In the genomic region with DNA sequence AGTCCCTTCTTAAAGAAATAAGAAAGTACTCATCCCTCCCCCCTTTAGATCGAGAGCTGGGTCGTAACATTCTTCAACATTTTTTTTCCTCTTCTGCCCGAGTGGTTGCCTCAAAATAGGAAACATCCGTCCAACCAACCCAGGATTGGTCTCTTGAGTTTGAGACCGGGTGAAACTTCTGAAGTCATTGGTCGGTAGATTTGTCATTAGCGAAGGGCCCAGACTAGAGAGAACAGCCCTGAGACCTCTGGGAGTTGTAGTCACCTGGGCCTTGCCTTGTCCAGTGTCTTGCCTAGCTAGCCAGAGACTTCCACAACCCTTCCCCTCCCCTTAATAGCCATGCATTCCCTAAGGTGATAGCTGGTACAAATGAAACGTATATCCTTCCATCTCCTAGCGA, we compare ENCODE assay signal across 8 mouse cellular contexts. TPM values are rescaled to one million over a fixed set of nuclear protein-coding genes. Genes with fewer than 3 reads are reported as not detected.
DNase-seq lines count a peak whose midpoint lies in the region; ATAC-seq lines count a peak whose summit lies in the region.

No protein-coding gene starts in this region.

- WGBS in intestine, embryonic 16.5 days: 13% methylated on average over 9 of the region's 9 CpGs
- WGBS in limb, embryonic 11.5 days: 23% methylated on average over 9 of the region's 9 CpGs
- 21% methylated on average over 9 of the region's 9 CpGs for WGBS in midbrain, embryonic 13.5 days

- ATAC-seq in intestine, embryonic 16.5 days: peak; percentile 73
- ATAC-seq in limb, embryonic 11.5 days (ENCODE audit: insufficient number of reproducible peaks, low FRiP score, low TSS enrichment, low read depth): peak; percentile 67
- peak; percentile 51 for ATAC-seq in midbrain, embryonic 13.5 days

- no peaks in the 10 kb centered on the region for H3K27me3 ChIP-seq in intestine, embryonic 16.5 days (replicated peaks; ENCODE audit: control insufficient read depth, insufficient read depth, low read length)
- H3K27me3 ChIP-seq in limb, embryonic 11.5 days (ENCODE audit: control insufficient read depth, insufficient read depth, low read length): peaks cover 6% of the 10 kb centered on the region; the same call in 1 of the 2 replicates
- H3K27me3 ChIP-seq in midbrain, embryonic 13.5 days: peaks cover 10% of the 10 kb centered on the region; the same call in 1 of the 2 replicates

- H3K9ac ChIP-seq in intestine, embryonic 16.5 days (ENCODE audit: low read depth, low read length): peak overlapping the region; percentile 75
- H3K9ac ChIP-seq in limb, embryonic 11.5 days (ENCODE audit: low read length): peak overlapping the region; percentile 12; the same call in 1 of the 2 replicates
- peak overlapping the region; percentile 76 for H3K9ac ChIP-seq in midbrain, embryonic 13.5 days (replicated peaks)

- H3K9me3 ChIP-seq in intestine, embryonic 16.5 days (ENCODE audit: control insufficient read depth, low read length): no peaks in the 10 kb centered on the region
- H3K9me3 ChIP-seq in limb, embryonic 11.5 days (ENCODE audit: control insufficient read depth, low read length): no peaks in the 10 kb centered on the region
- H3K9me3 ChIP-seq in midbrain, embryonic 13.5 days: no peaks in the 10 kb centered on the region

- DNase-seq in urinary bladder, adult 18-20 months (ENCODE audit: low spot score in 2 of 2): peak; percentile 3 to 40
- DNase-seq in urinary bladder, adult 2 months (ENCODE audit: low spot score): no peak
- peak; percentile 65 for DNase-seq in embryo, embryonic 11.5 days (ENCODE audit: low read depth, low spot score)
- DNase-seq in gastrocnemius, postnatal 4 days (ENCODE audit: low spot score in 2 of 2): peak; percentile 17 to 37
- DNase-seq in limb, embryonic 11.5 days (ENCODE audit: low spot score): peak; percentile 59
- DNase-seq in spleen, adult 18-20 months: peak; percentile 19 to 28

- H3K4me2 ChIP-seq in intestine, embryonic 16.5 days (ENCODE audit: low read depth, low read length): peak overlapping the region; percentile 62
- peak overlapping the region; percentile 72 for H3K4me2 ChIP-seq in limb, embryonic 11.5 days (ENCODE audit: low read depth, severe bottlenecking)
- peak overlapping the region; percentile 69 for H3K4me2 ChIP-seq in midbrain, embryonic 13.5 days (replicated peaks)

- H3K4me1 ChIP-seq in intestine, embryonic 16.5 days (ENCODE audit: control insufficient read depth, insufficient read depth, low read length): no peaks in the 10 kb centered on the region
- H3K4me1 ChIP-seq in limb, embryonic 11.5 days (ENCODE audit: control insufficient read depth, insufficient read depth, low read length): no peaks in the 10 kb centered on the region
- H3K4me1 ChIP-seq in midbrain, embryonic 13.5 days (replicated peaks): no peaks in the 10 kb centered on the region

- 0 out of 2 replicates have a peak, but pooled peaks cover 4% of the 10 kb centered on the region for H3K36me3 ChIP-seq in intestine, embryonic 16.5 days (ENCODE audit: control insufficient read depth, insufficient read depth, low read length)
- no peaks in the 10 kb centered on the region for H3K36me3 ChIP-seq in limb, embryonic 11.5 days (ENCODE audit: control insufficient read depth, insufficient read depth, low read length)
- H3K36me3 ChIP-seq in midbrain, embryonic 13.5 days: 0 out of 2 replicates have a peak, but pooled peaks cover 8% of the 10 kb centered on the region

- H3K4me3 ChIP-seq in intestine, embryonic 16.5 days (ENCODE audit: low read length): peak overlapping the region; percentile 60
- H3K4me3 ChIP-seq in limb, embryonic 11.5 days (ENCODE audit: low read depth, low read length): peak overlapping the region; percentile 48
- H3K4me3 ChIP-seq in midbrain, embryonic 13.5 days (replicated peaks): peak overlapping the region; percentile 52

- peak overlapping the region; percentile 97; the same call in 1 of the 2 replicates for H3K27ac ChIP-seq in intestine, embryonic 16.5 days (ENCODE audit: low read length)
- H3K27ac ChIP-seq in limb, embryonic 11.5 days (replicated peaks; ENCODE audit: low read depth, low read length): no peak overlapping the region
- H3K27ac ChIP-seq in midbrain, embryonic 13.5 days: peak overlapping the region; percentile 90; the same call in 1 of the 2 replicates

RNA-seq across cellular contexts. Expression of gene Msl3, which starts 1.3 kb away (rescaled TPM):
- 36.7 and 37.9 TPM in 2 replicates for polyA plus RNA-seq in urinary bladder, adult 2 months (2012; rRNA removed)
- total RNA-seq in gastrocnemius, postnatal 4 days (2021): 10 to 100 TPM; 39.9 to 41.0 TPM
- polyA plus RNA-seq in intestine, embryonic 16.5 days (2015; fragmentation: Nextera tagmentation; extraction: Ambion mirVana): 33.9 and 34.6 TPM in 2 replicates
- polyA plus RNA-seq in limb, embryonic 11.5 days (2014; fragmentation: Nextera tagmentation; extraction: Ambion mirVana): 36.5 and 39.2 TPM in 2 replicates
- 19.6 and 19.7 TPM in 2 replicates for polyA plus RNA-seq in midbrain, embryonic 13.5 days (2015; fragmentation: Nextera tagmentation; extraction: Ambion mirVana)

Comparison
In these comparisons a context has a peak if more than half of its experiments do, and no peak if none do; other contexts are left out.
1. H3K9ac ChIP-seq: peak in every context shown above with its lines; median percentile 76 in midbrain, embryonic 13.5 days; 75 in intestine, embryonic 16.5 days; 12 in limb, embryonic 11.5 days.